Mouse (Mus musculus): ENCODE results near the gene Mtif3.

The Mtif3 gene

DNA sequence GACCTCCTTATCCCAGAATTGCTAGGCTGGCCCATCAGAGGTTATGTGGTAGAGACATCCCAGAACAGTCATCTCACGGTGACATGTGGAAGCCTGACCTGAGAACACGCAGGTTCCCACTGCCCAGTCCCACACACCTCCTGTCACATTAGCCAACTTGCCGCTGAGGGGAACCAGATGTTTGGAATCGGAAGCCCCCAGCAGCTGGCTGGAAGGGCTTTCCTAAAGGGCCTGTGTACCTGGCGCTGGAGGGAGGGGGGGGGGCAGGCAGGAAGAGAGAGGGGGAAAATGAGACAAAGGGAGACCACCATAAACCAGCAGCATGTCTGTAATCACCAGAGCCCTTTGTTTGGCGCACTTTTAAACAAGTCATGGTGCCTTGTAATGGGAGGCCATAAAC is 43.7 kb downstream of the Mtif3 start:
- intact Hi-C loops (cut with DNase I) = loop anchor here (5.0 kb wide), 1 partner anchor 307 kb away; no protein-coding TSS in a partner anchor

GRCm38 (mm10) chr5:146917357-146917756 is 46.2 kb downstream of the Mtif3 start:
- intact Hi-C loops (cut with DNase I) = loop anchor here (5.0 kb wide), 1 partner anchor 310 kb away; no protein-coding TSS in a partner anchor

- intact Hi-C loops (cut with DNase I) = loop anchor here (5.0 kb wide), 1 partner anchor 310 kb away; no protein-coding TSS in a partner anchor
Observed at GRCm38 (mm10) chr5:146916806-146917205, 46.8 kb downstream of the Mtif3 start.

DNA sequence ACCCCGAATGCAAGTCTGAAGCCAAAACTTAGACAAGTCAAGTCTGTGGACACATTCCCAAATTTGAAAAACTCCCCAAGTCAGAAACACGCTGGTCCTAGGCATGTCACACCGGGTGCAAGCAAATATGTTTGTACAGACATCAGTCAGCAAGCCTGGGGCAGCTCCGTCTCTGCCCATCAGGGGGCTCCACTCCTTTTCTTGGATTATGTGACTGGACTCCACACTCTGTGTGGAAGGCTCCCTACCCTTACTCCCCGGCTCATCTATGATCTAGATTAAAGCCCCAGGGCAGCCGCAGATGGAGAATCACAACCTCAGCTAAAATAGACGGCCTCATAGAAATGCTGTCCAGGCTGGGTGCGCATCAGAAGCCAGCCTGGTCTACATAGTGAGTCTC is 47.3 kb downstream of the Mtif3 start:
- intact Hi-C loops (cut with DNase I) = loop anchor here (5.0 kb wide), 1 partner anchor 311 kb away; no protein-coding TSS in a partner anchor

GRCm38 (mm10) chr5:146914088-146914766 is 49.4 kb downstream of the Mtif3 start:
- intact Hi-C loops (cut with DNase I) = no loop called here

- intact Hi-C loops (cut with DNase I) = no loop called here
Observed at GRCm38 (mm10) chr5:146913355-146913754, 50.2 kb downstream of the Mtif3 start.

GRCm38 (mm10) chr5:146912206-146912605 is 51.4 kb downstream of the Mtif3 start:
- intact Hi-C loops (cut with DNase I) = no loop called here

DNA sequence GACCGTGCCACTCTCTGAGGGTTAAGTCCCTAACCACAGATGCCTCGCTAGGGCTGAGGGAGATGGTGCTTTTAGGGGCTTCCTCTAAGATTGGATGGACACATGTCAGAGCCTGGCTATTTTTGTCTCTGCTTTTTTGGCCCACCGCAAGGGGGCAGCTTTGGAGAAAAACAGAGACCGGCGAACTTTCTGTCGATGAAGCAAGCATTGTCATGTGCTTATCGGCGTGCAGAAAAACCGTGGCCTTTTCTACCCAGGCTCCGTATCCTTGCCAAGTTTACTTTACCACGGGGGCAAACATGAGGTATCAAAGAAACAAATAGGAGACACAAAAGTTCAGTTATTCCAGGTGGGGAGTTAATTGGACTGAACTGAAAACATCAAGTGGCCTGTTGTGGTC is 55.0 kb downstream of the Mtif3 start:
- intact Hi-C loops (cut with DNase I) = no loop called here

DNA sequence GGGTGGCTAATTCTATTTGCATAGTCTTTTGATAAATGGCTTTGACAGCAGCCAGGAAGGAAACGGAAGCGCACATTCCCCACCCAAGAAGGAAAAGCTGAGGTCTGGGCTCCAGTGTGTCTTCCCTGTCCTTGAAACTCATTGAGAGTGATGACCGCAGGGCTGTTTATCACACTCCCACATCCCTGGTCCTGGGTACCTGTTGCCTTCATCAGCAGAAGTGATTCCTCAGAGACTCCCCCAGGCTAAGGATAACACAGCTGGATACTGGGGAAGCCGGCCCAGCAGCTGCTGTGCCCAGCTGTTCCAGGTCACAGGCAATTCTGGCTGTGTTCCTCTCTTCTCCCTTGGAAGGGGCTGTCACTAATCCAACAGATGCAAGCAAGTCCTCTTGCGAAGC is 56.1 kb downstream of the Mtif3 start:
- intact Hi-C loops (cut with DNase I) = loop anchor here (2.0 kb wide), 1 partner anchor 411 kb away; no protein-coding TSS in a partner anchor

DNA sequence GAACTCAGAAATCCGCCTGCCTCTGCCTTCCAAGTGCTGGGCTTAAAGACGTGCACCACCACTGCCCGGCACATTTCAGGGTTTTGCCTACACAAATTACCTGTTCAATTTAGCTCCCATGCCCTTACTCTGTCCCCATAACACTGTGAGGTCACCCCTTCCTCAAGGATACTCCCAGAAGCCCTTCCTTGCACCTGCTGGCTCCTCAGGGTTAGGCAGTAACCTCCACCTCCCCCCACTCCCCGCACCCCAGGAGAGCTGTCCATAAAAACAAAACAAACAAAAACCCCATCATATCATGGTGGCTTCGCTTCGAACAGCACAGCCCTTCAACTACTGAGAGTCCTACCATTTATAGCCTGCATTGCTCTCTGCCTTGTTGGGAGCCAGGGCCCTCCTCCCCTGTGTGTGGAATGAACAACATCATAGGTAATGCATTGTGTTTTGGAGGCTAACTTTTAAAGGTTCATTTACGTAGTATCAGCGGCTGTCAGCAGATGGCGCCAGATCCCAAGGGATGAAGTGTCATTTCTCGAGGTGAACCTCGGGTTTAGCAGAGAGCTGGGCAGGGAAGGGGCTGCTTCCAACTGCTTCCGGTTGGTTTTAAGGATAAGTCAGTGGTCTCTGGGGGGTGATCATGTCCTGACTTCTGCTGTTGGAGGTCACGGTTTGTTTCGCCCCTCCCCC is 58.0 kb downstream of the Mtif3 start:
- intact Hi-C loops (cut with DNase I) = loop anchor here (2.0 kb wide), 1 partner anchor 413 kb away; no protein-coding TSS in a partner anchor

- intact Hi-C loops (cut with DNase I) = loop anchor here (1.0 kb wide), 2 partner anchors 198 to 229 kb away; no protein-coding TSS in a partner anchor
Observed at GRCm38 (mm10) chr5:146904404-146904803, 59.2 kb downstream of the Mtif3 start.

All from adrenal gland (tissue).